Mouse (Mus musculus) retina, postnatal 7 days (tissue): ENCODE measurements around the gene U2af1l4.

Experiments used
- DNase-seq: peaks from one replicate; pipeline ENCODE4 v3.0.0-alpha.2; 2012; ENCODE audit warnings: low read depth, low spot score

The U2af1l4 gene

DNA sequence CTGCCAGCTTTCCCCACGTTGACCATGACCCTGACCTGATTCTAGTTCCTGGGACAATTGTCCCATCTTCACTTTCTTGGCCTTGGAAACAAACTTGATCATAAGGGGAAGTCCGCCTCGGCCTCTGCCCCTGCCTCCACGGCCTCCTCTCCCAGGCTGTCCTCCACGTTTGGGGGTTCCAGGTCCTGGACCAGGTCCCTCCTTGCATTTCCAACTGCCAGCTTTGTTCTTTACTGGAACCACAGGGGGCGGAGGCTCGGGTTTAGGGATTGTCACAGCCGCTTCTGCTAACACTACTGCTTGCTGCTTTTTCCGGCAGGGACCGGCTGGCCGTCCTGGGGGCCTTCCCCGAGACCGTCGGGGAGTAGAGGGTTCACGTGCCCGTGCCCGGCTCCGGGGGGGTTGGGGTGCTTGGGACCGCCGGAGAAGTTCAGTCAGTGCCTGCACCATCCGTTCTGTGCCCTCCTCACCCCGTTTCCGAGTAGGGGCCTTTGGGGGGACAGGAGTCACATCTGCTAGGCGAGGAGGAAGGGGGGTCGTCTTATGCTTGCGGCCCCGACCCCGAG, 23.4 kb downstream of the U2af1l4 start:
- DNase-seq = no peak

- peak; percentile 14 for DNase-seq
Measured at GRCm38 (mm10) chr7:30587842-30588667, 25.0 kb downstream of the U2af1l4 start.

GRCm38 (mm10) chr7:30588676-30589434, 25.8 kb downstream of the U2af1l4 start, which contains the start of gene Kmt2b:
Kmt2b (minus strand) TSS chr7:30588726.
- DNase-seq = peak; percentile 93

- DNase-seq = peak; percentile 82
Measured at GRCm38 (mm10) chr7:30589435-30590301, 26.6 kb downstream of the U2af1l4 start.

DNA sequence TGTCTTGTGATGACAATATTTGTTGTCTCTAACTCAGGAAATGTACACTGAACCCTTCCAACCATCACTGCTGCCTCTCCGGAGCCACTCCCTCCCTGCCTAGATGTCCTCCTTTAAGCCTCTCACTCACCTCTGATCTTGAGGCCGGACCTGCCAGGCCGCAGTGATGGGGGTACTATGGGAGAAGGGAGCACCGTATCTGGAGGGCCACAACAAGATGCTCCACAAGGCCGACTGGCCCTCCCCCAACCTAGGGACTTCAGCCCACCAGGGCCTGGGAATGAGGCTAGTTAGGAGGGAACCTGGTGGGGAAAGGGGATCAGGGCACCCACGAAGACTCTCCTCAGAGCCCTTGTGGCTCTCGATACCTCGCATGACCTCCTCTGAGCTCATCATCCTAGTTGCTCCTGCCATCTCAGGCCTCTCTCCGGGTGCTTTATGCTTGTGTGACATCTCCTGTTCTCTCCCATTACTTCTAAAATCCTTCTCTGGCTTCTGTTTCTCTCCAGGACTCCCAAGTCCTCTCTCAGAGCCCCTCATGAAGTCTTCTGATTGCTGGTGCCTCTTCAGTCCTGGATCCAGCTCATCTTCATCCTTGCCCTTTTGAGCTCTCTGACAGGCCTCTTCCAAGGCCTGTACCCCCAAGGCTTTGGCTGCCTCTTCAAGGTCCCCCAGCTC, 28.0 kb downstream of the U2af1l4 start:
- no peak for DNase-seq

DNA sequence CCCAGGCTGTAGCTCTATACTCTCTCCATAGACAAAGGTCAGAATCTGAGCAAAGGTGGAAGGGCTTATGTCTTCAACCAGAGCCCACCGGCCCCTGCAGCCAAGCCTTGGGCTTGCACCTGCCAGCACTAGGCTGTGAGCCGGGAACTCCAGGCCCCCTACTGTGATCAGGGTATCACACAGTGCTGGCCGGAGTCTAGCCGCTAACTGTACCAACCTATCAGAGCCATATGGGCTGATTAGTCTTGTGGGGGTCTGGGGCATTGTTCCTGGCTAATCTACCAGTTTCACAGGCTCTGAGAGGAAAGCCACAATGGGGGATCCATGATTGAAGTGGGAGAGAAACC, 28.5 kb downstream of the U2af1l4 start:
- no peak for DNase-seq

GRCm38 (mm10) chr7:30592772-30593423, 29.8 kb downstream of the U2af1l4 start:
- no peak for DNase-seq

DNA sequence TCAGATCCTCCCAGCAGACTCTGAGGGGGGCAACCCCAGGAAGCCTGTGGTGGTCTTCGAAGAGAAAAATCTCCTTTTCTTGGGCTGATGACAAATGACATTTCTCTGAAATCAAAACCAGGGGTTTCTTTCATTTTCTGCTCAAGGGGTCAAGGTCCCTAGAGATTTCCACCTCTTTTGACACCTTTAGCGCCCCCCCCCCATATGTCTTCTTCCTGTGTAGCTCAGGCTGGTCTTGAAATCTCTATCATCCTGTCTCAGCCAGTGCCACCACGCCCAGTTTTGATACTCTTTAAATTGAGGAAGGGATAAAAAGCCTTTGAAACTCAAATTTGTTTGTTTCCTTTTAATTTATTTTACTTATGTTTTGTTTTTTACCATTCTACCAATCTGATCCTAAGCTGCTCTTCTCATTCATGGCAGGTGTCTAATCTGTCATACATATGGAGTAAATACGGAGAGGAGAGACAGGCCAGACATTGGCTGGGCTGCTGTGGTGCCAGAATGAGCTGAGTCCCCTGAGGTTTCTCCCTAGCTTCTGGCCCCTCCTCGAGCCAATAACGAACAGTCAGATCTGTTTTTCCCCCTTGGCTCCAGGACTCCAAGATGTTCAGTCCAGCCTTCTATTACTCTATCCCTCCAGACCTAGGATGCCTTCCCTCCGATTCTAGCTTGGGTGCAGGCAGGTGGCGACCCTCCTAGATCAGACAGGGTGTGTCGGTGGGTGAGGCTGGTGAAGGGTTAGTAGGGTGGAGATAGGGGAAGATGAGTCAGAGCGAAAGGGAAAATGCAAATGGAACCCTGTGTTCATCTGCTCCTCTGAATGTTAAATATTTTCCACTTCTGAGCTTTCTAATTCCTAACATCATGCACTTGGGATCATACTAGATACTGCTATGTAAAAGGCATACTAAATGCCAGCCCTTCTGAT, 30.7 kb downstream of the U2af1l4 start:
- no peak for DNase-seq

DNA sequence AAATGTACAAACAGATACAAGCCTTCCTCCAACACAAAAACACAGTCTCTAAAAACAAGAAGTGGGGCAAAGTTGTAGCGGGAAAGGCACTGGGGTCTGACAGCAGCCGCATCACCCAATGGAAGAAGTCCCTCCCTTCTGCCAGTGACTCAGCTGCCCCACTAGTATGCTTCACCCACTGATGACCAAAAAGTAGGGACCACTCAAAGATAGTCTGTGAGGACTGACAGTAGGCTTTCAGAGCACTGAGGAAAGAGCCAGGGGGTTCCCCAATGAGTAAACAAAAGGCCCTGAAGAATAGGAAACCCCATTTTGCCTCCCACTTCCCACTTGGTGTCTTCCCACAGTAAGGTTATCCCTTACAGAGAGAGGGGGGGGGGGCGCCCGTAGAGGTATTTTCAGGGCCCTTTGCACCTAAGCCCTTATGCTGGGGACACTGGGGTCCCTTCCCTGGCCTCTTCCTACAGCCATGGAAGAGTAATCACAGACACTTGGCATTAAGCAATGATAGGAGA, 31.5 kb downstream of the U2af1l4 start:
- no peak for DNase-seq

DNA sequence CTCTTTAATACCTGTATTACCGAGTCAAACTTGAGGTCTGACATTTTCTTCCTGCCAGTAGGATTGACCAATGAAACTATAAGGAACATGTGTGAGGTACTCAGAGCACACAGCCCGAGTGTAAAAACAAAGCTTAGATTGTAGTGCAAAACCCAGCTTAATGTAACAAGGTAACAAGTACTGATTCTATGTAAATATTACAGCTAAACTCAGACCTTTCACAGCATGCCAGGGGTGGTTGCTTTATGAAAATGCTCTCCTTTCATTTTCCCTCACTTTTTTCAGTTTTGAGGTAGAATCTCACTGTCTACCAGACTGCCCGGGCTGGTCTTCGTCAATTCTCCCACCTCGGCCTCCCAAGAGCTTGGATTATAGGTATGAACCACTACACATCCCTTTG, 33.0 kb downstream of the U2af1l4 start:
- DNase-seq = no peak

- DNase-seq = no peak
Measured at GRCm38 (mm10) chr7:30596811-30597210, 33.7 kb downstream of the U2af1l4 start.

DNA sequence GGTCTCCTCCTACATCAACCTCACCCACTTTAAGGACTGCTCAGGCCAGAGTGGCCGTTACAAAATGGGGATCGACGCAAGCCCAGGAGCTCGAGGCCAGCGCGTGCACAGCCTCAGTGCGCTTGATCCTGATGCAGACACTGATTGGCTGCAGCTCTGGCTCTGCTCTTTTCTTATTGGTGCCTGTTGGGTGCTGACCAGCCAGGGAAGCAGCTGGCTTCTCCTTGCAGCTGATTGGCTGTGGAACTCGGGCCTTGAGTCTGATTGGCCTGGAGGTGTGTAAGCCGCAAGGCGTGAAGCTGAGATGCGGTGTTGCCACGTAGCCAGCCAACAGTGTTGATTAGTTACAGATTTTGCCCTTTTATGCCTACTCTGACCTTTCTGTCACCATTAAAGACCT, 35.7 kb downstream of the U2af1l4 start, which contains the start of gene Zbtb32:
Zbtb32 (minus strand) TSS at position 124 of the 400 bp plus-strand sequence.
- DNase-seq = no peak

DNA sequence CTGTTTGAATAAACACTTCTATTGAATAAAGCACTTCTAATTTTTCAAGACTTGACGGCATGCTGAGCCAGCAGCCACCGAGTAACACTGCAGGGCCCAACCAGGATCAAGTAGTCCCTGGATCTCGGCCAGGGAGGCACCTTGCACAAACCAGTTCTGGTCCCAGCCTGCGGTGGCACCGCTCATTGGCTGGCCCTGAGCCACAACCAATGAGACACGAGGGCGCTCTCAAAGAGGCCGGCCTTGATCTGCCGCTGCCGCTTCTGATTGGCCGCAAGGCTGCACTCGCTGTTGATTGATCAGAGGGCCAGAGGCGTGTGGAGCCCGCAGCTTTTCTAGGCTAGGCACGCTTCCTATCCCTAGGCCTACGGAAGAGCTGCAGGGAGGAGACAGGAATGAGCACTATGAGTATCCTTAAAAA, 36.8 kb downstream of the U2af1l4 start:
- peak; percentile 83 for DNase-seq

- DNase-seq = no peak
Measured at GRCm38 (mm10) chr7:30600651-30601050, 37.5 kb downstream of the U2af1l4 start.

GRCm38 (mm10) chr7:30602583-30602982, 39.5 kb downstream of the U2af1l4 start:
- DNase-seq = no peak

DNA sequence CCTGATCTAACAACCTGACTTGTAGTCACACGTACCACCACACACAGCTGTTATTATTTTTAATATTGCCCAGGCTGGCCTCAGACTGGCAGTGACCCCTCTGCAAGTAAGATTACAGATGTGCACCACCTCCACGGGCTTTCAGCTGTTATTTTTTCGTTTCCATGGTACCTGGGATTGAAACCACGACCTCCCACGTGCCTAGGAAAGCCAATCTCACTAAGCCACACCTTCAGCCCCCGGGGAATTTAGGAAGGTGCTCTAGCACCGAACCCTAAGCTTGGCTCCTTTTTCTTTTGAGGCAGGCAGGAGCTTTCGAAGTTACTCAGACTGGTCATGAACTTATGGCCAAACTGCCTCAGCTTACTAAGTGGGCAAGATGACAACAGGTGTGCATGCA, 41.3 kb downstream of the U2af1l4 start:
- no peak for DNase-seq

- DNase-seq = no peak
Measured at GRCm38 (mm10) chr7:30604944-30605343, 41.8 kb downstream of the U2af1l4 start.

- DNase-seq = no peak
Measured at GRCm38 (mm10) chr7:30607706-30608309, 44.7 kb downstream of the U2af1l4 start.

- DNase-seq = no peak
Measured at GRCm38 (mm10) chr7:30608476-30608875, 45.4 kb downstream of the U2af1l4 start.
